Mouse (Mus musculus): ENCODE results near the gene Adamts15. TPM values are rescaled to one million over a fixed set of nuclear protein-coding genes. Genes with fewer than 3 reads are reported as not detected.

Adamts15 gene
- polyA plus RNA-seq, 1 experiment: not detected

- Histone ChIP-seq H3K79me3 (ENCODE audit: low read depth) (no peaks in the 10 kb centered on the region), H3K27me3 (ENCODE audit: control insufficient read depth, insufficient read depth, insufficient read length) (no peaks in the 10 kb centered on the region), H3ac (ENCODE audit: control insufficient read depth, insufficient read length, low read depth) (no peak overlapping the region), H3K79me2 (ENCODE audit: control insufficient read depth, insufficient read depth) (no peaks in the 10 kb centered on the region), H3K36me3 (ENCODE audit: control insufficient read depth, insufficient read depth) (no peaks in the 10 kb centered on the region), H3K4me3 (ENCODE audit: insufficient read depth, poor library complexity, severe bottlenecking) (no peak overlapping the region)
- no peak for TF ChIP-seq MAX (IDR thresholded peaks at IDR 0.05)
- TF ChIP-seq CEBPB (IDR thresholded peaks at IDR 0.05; ENCODE audit: low read depth): no peak
- no peak for TF ChIP-seq MYOG (IDR thresholded peaks at IDR 0.05; ENCODE audit: control insufficient read depth, extremely low read depth, insufficient read length)
- no peak for TF ChIP-seq FOSL1 (IDR thresholded peaks at IDR 0.05; ENCODE audit: insufficient read depth, low read length, poor library complexity, severe bottlenecking)
- TF ChIP-seq MYOD1 (IDR thresholded peaks at IDR 0.05; ENCODE audit: control insufficient read depth, insufficient read length, low read depth): no peak
- no peak for TF ChIP-seq USF1 (IDR thresholded peaks at IDR 0.05; ENCODE audit: low read depth)
- TF ChIP-seq CTCF (IDR thresholded peaks at IDR 0.05; ENCODE audit: control insufficient read depth, insufficient read depth, insufficient read length): no peak
Measured at GRCm38 (mm10) chr9:30914241-30914640, 8.0 kb downstream of the Adamts15 start.

- Histone ChIP-seq H3ac (ENCODE audit: control insufficient read depth, insufficient read length, low read depth) (no peak overlapping the region), H3K79me2 (ENCODE audit: control insufficient read depth, insufficient read depth) (no peaks in the 10 kb centered on the region), H3K79me3 (ENCODE audit: low read depth) (no peaks in the 10 kb centered on the region), H3K27me3 (ENCODE audit: control insufficient read depth, insufficient read depth, insufficient read length) (no peaks in the 10 kb centered on the region), H3K36me3 (ENCODE audit: control insufficient read depth, insufficient read depth) (no peaks in the 10 kb centered on the region), H3K4me3 (ENCODE audit: insufficient read depth, poor library complexity, severe bottlenecking) (no peak overlapping the region)
- TF ChIP-seq CEBPB (IDR thresholded peaks at IDR 0.05; ENCODE audit: low read depth): no peak
- no peak for TF ChIP-seq CTCF (IDR thresholded peaks at IDR 0.05; ENCODE audit: control insufficient read depth, insufficient read depth, insufficient read length)
- no peak for TF ChIP-seq MAX (IDR thresholded peaks at IDR 0.05)
- TF ChIP-seq MYOG (IDR thresholded peaks at IDR 0.05; ENCODE audit: control insufficient read depth, extremely low read depth, insufficient read length): no peak
- no peak for TF ChIP-seq USF1 (IDR thresholded peaks at IDR 0.05; ENCODE audit: low read depth)
- TF ChIP-seq FOSL1 (IDR thresholded peaks at IDR 0.05; ENCODE audit: insufficient read depth, low read length, poor library complexity, severe bottlenecking): no peak
- no peak for TF ChIP-seq MYOD1 (IDR thresholded peaks at IDR 0.05; ENCODE audit: control insufficient read depth, insufficient read length, low read depth)
Measured at GRCm38 (mm10) chr9:30913429-30913828, 8.8 kb downstream of the Adamts15 start.

GRCm38 (mm10) chr9:30912161-30912560 is 10.1 kb downstream of the Adamts15 start:
- Histone ChIP-seq H3ac (ENCODE audit: control insufficient read depth, insufficient read length, low read depth) (no peak overlapping the region), H3K79me2 (ENCODE audit: control insufficient read depth, insufficient read depth) (no peaks in the 10 kb centered on the region), H3K27me3 (ENCODE audit: control insufficient read depth, insufficient read depth, insufficient read length) (no peaks in the 10 kb centered on the region), H3K79me3 (ENCODE audit: low read depth) (no peaks in the 10 kb centered on the region), H3K36me3 (ENCODE audit: control insufficient read depth, insufficient read depth) (no peaks in the 10 kb centered on the region), H3K4me3 (ENCODE audit: insufficient read depth, poor library complexity, severe bottlenecking) (no peak overlapping the region)
- TF ChIP-seq USF1 (IDR thresholded peaks at IDR 0.05; ENCODE audit: low read depth) (no peak), CTCF (IDR thresholded peaks at IDR 0.05; ENCODE audit: control insufficient read depth, insufficient read depth, insufficient read length) (no peak), MYOD1 (IDR thresholded peaks at IDR 0.05; ENCODE audit: control insufficient read depth, insufficient read length, low read depth) (no peak), MYOG (IDR thresholded peaks at IDR 0.05; ENCODE audit: control insufficient read depth, extremely low read depth, insufficient read length) (no peak), CEBPB (IDR thresholded peaks at IDR 0.05; ENCODE audit: low read depth) (no peak), MAX (IDR thresholded peaks at IDR 0.05) (no peak)

- no peak for TF ChIP-seq USF1 (IDR thresholded peaks at IDR 0.05; ENCODE audit: low read depth)
- no peak for TF ChIP-seq FOSL1 (IDR thresholded peaks at IDR 0.05; ENCODE audit: insufficient read depth, low read length, poor library complexity, severe bottlenecking)
- no peak for TF ChIP-seq CTCF (IDR thresholded peaks at IDR 0.05; ENCODE audit: control insufficient read depth, insufficient read depth, insufficient read length)
- no peak for TF ChIP-seq MAX (IDR thresholded peaks at IDR 0.05)
- no peak for TF ChIP-seq CEBPB (IDR thresholded peaks at IDR 0.05; ENCODE audit: low read depth)
- no peak for TF ChIP-seq MYOG (IDR thresholded peaks at IDR 0.05; ENCODE audit: control insufficient read depth, extremely low read depth, insufficient read length)
- TF ChIP-seq MYOD1 (IDR thresholded peaks at IDR 0.05; ENCODE audit: control insufficient read depth, insufficient read length, low read depth): no peak
- no peaks in the 10 kb centered on the region for H3K79me3 ChIP-seq (ENCODE audit: low read depth)
- H3ac ChIP-seq (ENCODE audit: control insufficient read depth, insufficient read length, low read depth): no peak overlapping the region
- H3K27me3 ChIP-seq (ENCODE audit: control insufficient read depth, insufficient read depth, insufficient read length): no peaks in the 10 kb centered on the region
- H3K36me3 ChIP-seq (ENCODE audit: control insufficient read depth, insufficient read depth): no peaks in the 10 kb centered on the region
- no peak overlapping the region for H3K4me3 ChIP-seq (ENCODE audit: insufficient read depth, poor library complexity, severe bottlenecking)
- no peaks in the 10 kb centered on the region for H3K79me2 ChIP-seq (ENCODE audit: control insufficient read depth, insufficient read depth)
Measured at GRCm38 (mm10) chr9:30910491-30910890, 11.8 kb downstream of the Adamts15 start.

GRCm38 (mm10) chr9:30908973-30909372 is 13.3 kb downstream of the Adamts15 start:
- TF ChIP-seq CEBPB (IDR thresholded peaks at IDR 0.05; ENCODE audit: low read depth) (no peak), MYOG (IDR thresholded peaks at IDR 0.05; ENCODE audit: control insufficient read depth, extremely low read depth, insufficient read length) (no peak), CTCF (IDR thresholded peaks at IDR 0.05; ENCODE audit: control insufficient read depth, insufficient read depth, insufficient read length) (no peak), MYOD1 (IDR thresholded peaks at IDR 0.05; ENCODE audit: control insufficient read depth, insufficient read length, low read depth) (no peak), USF1 (IDR thresholded peaks at IDR 0.05; ENCODE audit: low read depth) (no peak), FOSL1 (IDR thresholded peaks at IDR 0.05; ENCODE audit: insufficient read depth, low read length, poor library complexity, severe bottlenecking) (no peak)
- no peaks in the 10 kb centered on the region for H3K36me3 ChIP-seq (ENCODE audit: control insufficient read depth, insufficient read depth)
- no peaks in the 10 kb centered on the region for H3K79me3 ChIP-seq (ENCODE audit: low read depth)
- H3K79me2 ChIP-seq (ENCODE audit: control insufficient read depth, insufficient read depth): no peaks in the 10 kb centered on the region
- no peak overlapping the region for H3K4me3 ChIP-seq (ENCODE audit: insufficient read depth, poor library complexity, severe bottlenecking)
- H3K27me3 ChIP-seq (ENCODE audit: control insufficient read depth, insufficient read depth, insufficient read length): no peaks in the 10 kb centered on the region
- H3ac ChIP-seq (ENCODE audit: control insufficient read depth, insufficient read length, low read depth): no peak overlapping the region

- no peaks in the 10 kb centered on the region for H3K36me3 ChIP-seq (ENCODE audit: control insufficient read depth, insufficient read depth)
- TF ChIP-seq CEBPB (IDR thresholded peaks at IDR 0.05; ENCODE audit: low read depth): no peak
- H3ac ChIP-seq (ENCODE audit: control insufficient read depth, insufficient read length, low read depth): no peak overlapping the region
- no peak overlapping the region for H3K4me3 ChIP-seq (ENCODE audit: insufficient read depth, poor library complexity, severe bottlenecking)
- no peaks in the 10 kb centered on the region for H3K27me3 ChIP-seq (ENCODE audit: control insufficient read depth, insufficient read depth, insufficient read length)
- no peaks in the 10 kb centered on the region for H3K79me3 ChIP-seq (ENCODE audit: low read depth)
- H3K79me2 ChIP-seq (ENCODE audit: control insufficient read depth, insufficient read depth): no peaks in the 10 kb centered on the region
Measured at GRCm38 (mm10) chr9:30908296-30908690, 14.0 kb downstream of the Adamts15 start.
